27 mouse cellular contexts compared by ENCODE assay signal in the genomic region with DNA sequence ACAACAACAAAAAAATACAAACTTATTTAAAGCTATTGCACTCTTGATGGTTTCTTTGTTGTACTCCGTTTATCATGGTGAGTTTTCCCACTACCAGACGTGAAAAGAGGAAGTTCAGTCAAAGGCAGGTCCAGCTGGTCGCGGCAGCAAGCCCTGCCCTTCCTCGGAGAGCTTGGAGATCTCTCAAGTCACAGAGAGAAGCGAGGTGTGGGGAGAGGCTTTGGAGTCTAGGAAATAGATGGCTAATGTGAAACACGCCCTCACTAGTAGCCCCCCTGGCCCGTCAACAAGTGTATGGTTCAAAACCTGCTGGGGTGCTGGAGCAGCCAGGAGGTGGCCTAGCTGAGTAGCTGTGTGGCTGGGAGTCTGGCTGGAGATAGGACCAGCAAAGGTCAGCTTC. TPM values are rescaled to one million over a fixed set of nuclear protein-coding genes. Genes with fewer than 3 reads are reported as not detected.
A peak's percentile ranks its signal among the peaks of the same experiment; 100 is the strongest.
DNase-seq lines count a peak whose midpoint lies in the region; ATAC-seq and TF ChIP-seq lines count a peak whose summit lies in the region.
"Had no signal": no experiment of that assay in that cellular context is flagged by ENCODE, and none has a peak within 500 bp of the region (broad histone marks: within the 10 kb centered on the region; RNA-seq: fewer than 3 reads in every experiment).

No protein-coding gene starts in this region.

- H3K27ac ChIP-seq in hindbrain, embryonic 11.5 days (ENCODE audit: low read depth, low read length), result no peak overlapping the region
- H3K27ac ChIP-seq in hindbrain, postnatal 0 days, result no peak overlapping the region
- H3K27ac ChIP-seq: embryonic facial prominence, embryonic 15.5 days; limb, embryonic 15.5 days; neural tube, embryonic 13.5 days; stomach, embryonic 15.5 days had no signal

- H3K4me1 ChIP-seq in hindbrain, embryonic 11.5 days (replicated peaks; ENCODE audit: control insufficient read depth, insufficient read depth, low read length), result no peaks in the 10 kb centered on the region
- H3K4me1 ChIP-seq in hindbrain, postnatal 0 days (ENCODE audit: insufficient read depth, low read length), result no peaks in the 10 kb centered on the region
- H3K4me1 ChIP-seq: embryonic facial prominence, embryonic 15.5 days; limb, embryonic 15.5 days; stomach, embryonic 15.5 days had no signal

- H3K36me3 ChIP-seq in hindbrain, embryonic 11.5 days (ENCODE audit: control insufficient read depth, insufficient read depth, low read length), result no peaks in the 10 kb centered on the region
- H3K36me3 ChIP-seq in hindbrain, postnatal 0 days (ENCODE audit: insufficient read depth, low read length), result no peaks in the 10 kb centered on the region
- H3K36me3 ChIP-seq: embryonic facial prominence, embryonic 15.5 days; limb, embryonic 15.5 days; neural tube, embryonic 13.5 days; stomach, embryonic 15.5 days had no signal

- no peak overlapping the region for H3K4me3 ChIP-seq in hindbrain, embryonic 11.5 days (ENCODE audit: low read depth, low read length)
- H3K4me3 ChIP-seq in hindbrain, postnatal 0 days (ENCODE audit: low read length), result no peak overlapping the region
- H3K4me3 ChIP-seq: embryonic facial prominence, embryonic 15.5 days; limb, embryonic 15.5 days; neural tube, embryonic 13.5 days; stomach, embryonic 15.5 days had no signal

- TF ChIP-seq CTCF in hindbrain, postnatal 0 days (IDR thresholded peaks at IDR 0.05; ENCODE audit: low read depth), result no peak

- 35% methylated on average over 8 of the region's 8 CpGs for WGBS in hindbrain, embryonic 11.5 days
- 20% methylated on average over 8 of the region's 8 CpGs for WGBS in hindbrain, postnatal 0 days

- no peaks in the 10 kb centered on the region for H3K9me3 ChIP-seq in hindbrain, embryonic 11.5 days (ENCODE audit: control insufficient read depth, low read length)
- H3K9me3 ChIP-seq in hindbrain, postnatal 0 days (ENCODE audit: low read length), result no peaks in the 10 kb centered on the region
- H3K9me3 ChIP-seq: embryonic facial prominence, embryonic 15.5 days; limb, embryonic 15.5 days; neural tube, embryonic 13.5 days; stomach, embryonic 15.5 days had no signal

- H3K4me2 ChIP-seq in hindbrain, embryonic 11.5 days (replicated peaks; ENCODE audit: low read depth, low read length), result no peak overlapping the region
- no peak overlapping the region for H3K4me2 ChIP-seq in hindbrain, postnatal 0 days (ENCODE audit: low read depth, low read length)
- H3K4me2 ChIP-seq: embryonic facial prominence, embryonic 15.5 days; heart, embryonic 11.5 days; limb, embryonic 15.5 days; neural tube, embryonic 13.5 days; stomach, embryonic 15.5 days had no signal

- peak; percentile 37 for DNase-seq in hindbrain, embryonic 11.5 days (ENCODE audit: low spot score)
- DNase-seq in hindbrain, postnatal 0 days (ENCODE audit: low spot score), result no peak
- DNase-seq in A20 (ENCODE audit: low read depth, low spot score), result peak; percentile 68
- DNase-seq in MEL-GATA-1-ER (ENCODE audit: extremely low read depth, low read depth), result peak; percentile 75
- no peak for DNase-seq in ovary, postnatal 14 days (ENCODE audit: low spot score)
- no peak for DNase-seq in T-cell, adult 2 months (ENCODE audit: low spot score)
- DNase-seq: adrenal gland, postnatal 36 days; cerebellum, adult 18-20 months; cerebellum, postnatal 25 days; gastrocnemius, postnatal 36 days; heart, postnatal 10 days; kidney, adult 11 months; right cerebral cortex, postnatal 14 days; thymus, adult 18-20 months; thymus, postnatal 4 days had no signal

- no peak overlapping the region for H3K9ac ChIP-seq in hindbrain, embryonic 11.5 days (ENCODE audit: low read depth, low read length)
- H3K9ac ChIP-seq in hindbrain, postnatal 0 days (replicated peaks; ENCODE audit: low read length), result no peak overlapping the region
- H3K9ac ChIP-seq: embryonic facial prominence, embryonic 15.5 days; limb, embryonic 15.5 days; neural tube, embryonic 13.5 days; stomach, embryonic 15.5 days had no signal

- 0 out of 2 replicates have a peak, but pooled peaks have one; percentile 12 for ATAC-seq in hindbrain, embryonic 11.5 days (ENCODE audit: low FRiP score)
- ATAC-seq in hindbrain, postnatal 0 days, result no peak
- ATAC-seq in megakaryocyte, adult 5-6 weeks (ENCODE audit: poor library complexity, severe bottlenecking), result 0 out of 2 replicates have a peak, but pooled peaks have one; percentile 38
- ATAC-seq: lung, postnatal 0 days had no signal

- H3K27me3 ChIP-seq in hindbrain, embryonic 11.5 days (ENCODE audit: control insufficient read depth, insufficient read depth, low read length), result peaks cover 59% of the 10 kb centered on the region
- peaks cover 35% of the 10 kb centered on the region for H3K27me3 ChIP-seq in hindbrain, postnatal 0 days (ENCODE audit: insufficient read depth, low read length)
- H3K27me3 ChIP-seq: stomach, embryonic 15.5 days had no signal

RNA-seq across cellular contexts. Expression of a gene that starts 3.2 kb away (rescaled TPM):
- 0.54 and 0.66 TPM in 2 replicates for polyA plus RNA-seq in hindbrain, embryonic 11.5 days (2014; fragmentation: Nextera tagmentation; extraction: Ambion mirVana)
- 0.14 and 1.4 TPM in 2 replicates for total RNA-seq in hindbrain, postnatal 0 days (2014; rRNA removed)
- polyA plus RNA-seq in hindbrain, postnatal 0 days (2015; fragmentation: Nextera tagmentation; extraction: Ambion mirVana), result not detected in 2 replicates
- total RNA-seq in megakaryocyte, adult 5-6 weeks (2015), result not detected in 2 replicates
- total RNA-seq in megakaryocyte, adult 5-6 weeks (2017), result 0.07 TPM in 1 of 2 replicates, not detected in the other
- total RNA-seq: gastrocnemius, postnatal 36 days; heart, postnatal 10 days; left cerebral cortex, postnatal 25 days had no signal
- polyA plus RNA-seq: embryonic facial prominence, embryonic 15.5 days; heart, embryonic 11.5 days; limb, embryonic 15.5 days; liver, embryonic 16.5 days; lung, postnatal 0 days; spleen, adult 2 months had no signal

RNA-seq across cellular contexts. Expression of a gene that starts 49.2 kb away (rescaled TPM):
- 0.13 and 0.22 TPM in 2 replicates for polyA plus RNA-seq in hindbrain, embryonic 11.5 days (2014; fragmentation: Nextera tagmentation; extraction: Ambion mirVana)
- 0.36 and 0.63 TPM in 2 replicates for total RNA-seq in hindbrain, postnatal 0 days (2014; rRNA removed)
- 0.32 and 0.33 TPM in 2 replicates for polyA plus RNA-seq in hindbrain, postnatal 0 days (2015; fragmentation: Nextera tagmentation; extraction: Ambion mirVana)
- total RNA-seq in megakaryocyte, adult 5-6 weeks (2015), result 0.11 and 0.51 TPM in 2 replicates
- total RNA-seq in megakaryocyte, adult 5-6 weeks (2017), result 0.37 and 0.92 TPM in 2 replicates

RNA-seq across cellular contexts. Expression of a gene that starts 56.1 kb away (rescaled TPM):
- polyA plus RNA-seq in hindbrain, embryonic 11.5 days (2014; fragmentation: Nextera tagmentation; extraction: Ambion mirVana), result not detected in 2 replicates
- total RNA-seq in hindbrain, postnatal 0 days (2014; rRNA removed), result not detected in 2 replicates
- polyA plus RNA-seq in hindbrain, postnatal 0 days (2015; fragmentation: Nextera tagmentation; extraction: Ambion mirVana), result not detected in 2 replicates
- total RNA-seq in megakaryocyte, adult 5-6 weeks (2015), result not detected in 2 replicates
- total RNA-seq in megakaryocyte, adult 5-6 weeks (2017), result not detected in 2 replicates
- total RNA-seq: adrenal gland, postnatal 36 days; ES-E14; gastrocnemius, postnatal 36 days; heart, postnatal 10 days; layer of hippocampus, postnatal 14 days; left cerebral cortex, postnatal 25 days had no signal
- polyA plus RNA-seq: heart, embryonic 11.5 days; limb, embryonic 15.5 days; liver, embryonic 16.5 days; neural tube, embryonic 13.5 days; spleen, adult 2 months; stomach, embryonic 15.5 days had no signal

RNA-seq across cellular contexts. Expression of a gene that starts 58.7 kb away (rescaled TPM):
- 463 and 514 TPM in 2 replicates for polyA plus RNA-seq in hindbrain, embryonic 11.5 days (2014; fragmentation: Nextera tagmentation; extraction: Ambion mirVana)
- total RNA-seq in hindbrain, postnatal 0 days (2014; rRNA removed), result 500 and 558 TPM in 2 replicates
- polyA plus RNA-seq in hindbrain, postnatal 0 days (2015; fragmentation: Nextera tagmentation; extraction: Ambion mirVana), result 932 and 959 TPM in 2 replicates
- 305 and 327 TPM in 2 replicates for total RNA-seq in megakaryocyte, adult 5-6 weeks (2015)
- total RNA-seq in megakaryocyte, adult 5-6 weeks (2017), result 205 and 223 TPM in 2 replicates

Comparison
In these comparisons a context has a peak if more than half of its experiments do, and no peak if none do; other contexts are left out.
1. DNase-seq: peak in hindbrain, embryonic 11.5 days (single experiment), A20 (single experiment) and MEL-GATA-1-ER (single experiment); none in hindbrain, postnatal 0 days (single experiment), ovary, postnatal 14 days (single experiment) and T-cell, adult 2 months (single experiment).